Mouse (Mus musculus) urinary bladder, postnatal 25 days (tissue): ENCODE measurements around the gene Chil1.

Source experiments
- DNase-seq: peaks from one replicate; pipeline ENCODE4 v3.0.0; 2022; ENCODE audit warnings: low spot score

Gene Chil1

GRCm38 (mm10) chr1:134168985-134169697, 12.8 kb upstream of the Chil1 start:
- no peak for DNase-seq

DNA sequence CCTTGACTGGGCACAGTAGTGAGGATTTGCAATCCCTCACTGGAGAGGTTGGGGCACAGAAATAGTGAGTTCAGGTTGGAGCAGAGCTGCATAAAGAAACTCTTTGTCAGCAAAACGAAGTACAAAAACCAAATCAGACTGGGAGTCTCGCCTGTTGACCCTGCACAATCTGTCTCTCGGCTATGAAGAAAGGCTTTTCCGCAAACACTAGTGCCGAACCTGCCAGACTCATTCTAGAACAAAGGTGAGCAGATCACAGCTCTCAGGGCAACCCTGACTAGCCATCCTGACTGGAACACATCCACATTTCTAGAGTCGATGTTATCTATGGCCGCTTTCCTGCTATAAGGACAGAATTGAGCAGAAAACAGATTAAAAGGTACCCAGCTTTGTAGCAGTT, 8.9 kb upstream of the Chil1 start:
- no peak for DNase-seq

DNA sequence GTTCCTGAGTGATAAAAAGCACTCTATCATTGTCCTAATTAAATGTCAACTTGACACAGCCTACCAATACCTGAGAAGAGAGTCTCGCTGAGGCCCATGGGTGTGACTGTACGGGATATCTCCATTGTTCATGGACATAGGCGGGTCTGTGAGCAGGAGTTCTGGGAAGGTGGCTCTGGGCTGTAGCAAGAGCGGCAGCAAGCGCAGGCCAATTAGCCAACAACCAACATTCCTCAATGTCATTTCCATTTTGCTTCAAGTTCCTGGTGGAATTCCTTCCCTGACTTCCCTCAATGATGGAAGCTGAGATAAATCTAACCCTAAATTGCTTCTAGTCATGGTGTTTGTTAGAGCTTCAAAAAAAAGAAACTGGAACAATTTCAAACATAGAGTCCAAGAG, 4.0 kb upstream of the Chil1 start:
- DNase-seq: no peak

DNA sequence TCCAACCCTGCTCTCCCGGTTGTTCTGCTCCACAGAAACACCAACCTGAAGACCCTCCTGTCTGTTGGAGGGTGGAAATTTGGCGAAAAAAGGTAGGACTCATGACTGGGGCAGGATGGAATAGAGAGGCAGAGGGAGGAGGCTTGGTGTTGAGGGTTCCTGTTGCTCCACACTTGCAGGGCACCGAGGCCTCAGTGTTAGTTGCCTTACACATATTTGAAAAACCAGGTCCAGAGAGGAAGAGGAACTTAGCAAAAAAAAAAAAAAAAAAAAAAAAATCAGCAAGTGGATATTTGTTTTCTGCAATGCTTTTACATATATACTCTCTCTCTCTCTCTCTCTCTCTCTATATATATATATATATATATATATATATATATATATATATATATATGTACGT, 2.1 kb downstream of the Chil1 start:
- no peak for DNase-seq

- no peak for DNase-seq
Measured at GRCm38 (mm10) chr1:134188217-134188616, 6.2 kb downstream of the Chil1 start.

DNA sequence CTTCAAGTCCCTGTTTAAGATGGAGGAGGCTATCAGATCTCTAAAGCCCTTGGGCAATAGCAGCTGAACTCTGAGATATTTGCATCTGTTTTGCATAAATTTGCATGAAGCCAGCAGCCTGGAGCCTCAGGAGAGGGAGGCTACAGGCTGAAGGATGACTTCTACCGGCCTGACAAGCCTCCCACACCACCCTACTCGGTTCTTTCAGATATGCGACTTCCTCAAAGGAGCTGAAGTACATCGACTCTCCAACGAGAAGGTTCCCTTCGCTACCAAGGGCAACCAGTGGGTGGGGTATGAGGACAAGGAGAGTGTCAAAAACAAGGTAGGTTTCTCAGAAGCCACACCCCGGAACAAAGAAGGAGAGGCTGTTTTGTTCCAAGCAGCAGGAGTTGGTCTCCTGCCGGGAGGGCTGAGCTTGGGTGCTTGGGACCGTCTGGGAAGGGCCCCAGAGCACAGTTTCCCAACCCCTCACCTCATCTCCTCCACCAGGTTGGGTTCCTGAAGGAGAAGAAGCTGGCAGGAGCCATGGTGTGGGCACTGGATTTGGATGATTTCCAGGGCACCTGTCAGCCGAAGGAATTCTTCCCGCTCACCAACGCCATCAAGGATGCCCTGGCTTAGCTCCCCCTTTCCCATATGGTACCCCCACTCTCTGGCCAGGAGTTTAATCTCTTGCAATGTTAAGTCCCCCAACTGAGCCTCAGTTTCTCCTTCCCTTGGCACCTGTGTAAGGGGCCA, 7.2 kb downstream of the Chil1 start:
- DNase-seq: no peak

DNA sequence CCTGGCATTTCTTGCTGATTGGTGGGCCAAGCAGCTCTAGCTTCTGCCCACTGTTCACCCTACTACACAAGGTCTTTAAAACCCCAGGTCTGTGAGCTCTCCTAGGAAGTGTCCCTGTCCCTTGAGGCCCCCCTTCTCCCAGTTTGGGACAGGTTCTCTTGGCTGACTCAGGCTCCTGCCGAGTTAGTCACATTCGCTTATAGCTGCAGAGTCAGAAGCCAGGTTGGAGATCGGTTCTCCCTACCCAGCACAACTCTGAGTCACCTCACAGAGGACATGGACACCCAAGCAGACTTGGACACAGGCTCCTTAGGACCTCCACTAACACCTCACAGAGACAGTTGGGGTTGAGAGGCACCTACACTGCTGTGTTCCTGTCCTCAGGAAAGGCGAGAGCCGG, 9.2 kb downstream of the Chil1 start:
- DNase-seq: no peak

- DNase-seq: no peak
Measured at GRCm38 (mm10) chr1:134192024-134192423, 10.0 kb downstream of the Chil1 start.

DNA sequence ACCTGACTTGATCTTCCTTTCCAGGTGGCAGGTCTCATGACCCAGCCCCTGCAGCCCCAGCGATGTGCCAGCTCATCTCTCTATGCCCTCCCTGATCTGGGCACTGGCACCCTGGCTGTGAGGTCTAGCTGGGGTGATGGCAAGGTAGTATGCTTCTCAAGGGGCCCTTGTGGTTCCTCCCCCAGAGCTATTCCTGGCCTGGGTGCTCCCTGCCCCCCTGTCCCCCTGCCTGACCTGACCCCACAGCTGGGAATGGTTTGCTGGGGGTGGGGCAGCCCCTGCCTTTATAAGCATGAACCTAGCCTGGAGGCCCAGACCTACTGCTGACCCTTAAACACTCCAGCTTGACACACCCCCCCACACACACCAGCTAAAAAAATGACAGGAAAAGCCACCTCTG, 11.2 kb downstream of the Chil1 start, which contains the start of gene Mybph:
Gene Mybph (plus strand): TSS at position 323 of the 400 bp plus-strand sequence.
- DNase-seq: no peak

DNA sequence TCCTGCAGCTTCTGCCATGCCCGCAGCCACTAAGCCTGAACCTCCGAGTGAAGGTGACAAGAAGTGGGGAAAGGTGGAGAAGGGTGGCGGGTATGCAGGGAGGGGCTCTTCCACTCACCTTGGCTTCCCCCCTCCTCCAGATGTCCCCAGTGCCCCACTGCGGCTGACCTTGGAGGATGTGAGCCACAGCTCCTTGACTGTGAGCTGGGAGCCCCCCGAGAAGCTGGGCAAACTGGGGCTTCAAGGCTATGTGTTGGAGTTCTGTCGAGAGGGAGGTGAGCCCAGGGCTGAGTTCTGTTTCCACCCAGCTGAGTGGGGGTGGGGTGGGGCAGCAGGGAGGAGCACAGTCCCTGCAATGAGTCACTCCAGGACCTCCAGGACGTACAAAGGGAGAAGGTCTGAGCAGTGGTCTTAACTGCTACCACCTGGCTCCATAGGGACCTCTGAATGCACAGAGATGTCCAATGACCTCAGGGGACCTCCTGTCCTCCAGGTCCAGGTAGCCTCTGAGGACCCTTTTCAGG, 11.8 kb downstream of the Chil1 start:
- DNase-seq: no peak

- no peak for DNase-seq
Measured at GRCm38 (mm10) chr1:134194298-134195022, 12.5 kb downstream of the Chil1 start.

GRCm38 (mm10) chr1:134195117-134195516, 13.1 kb downstream of the Chil1 start:
- no peak for DNase-seq

- no peak for DNase-seq
Measured at GRCm38 (mm10) chr1:134195571-134195970, 13.6 kb downstream of the Chil1 start.

GRCm38 (mm10) chr1:134195979-134196378, 14.0 kb downstream of the Chil1 start:
- DNase-seq: no peak

DNA sequence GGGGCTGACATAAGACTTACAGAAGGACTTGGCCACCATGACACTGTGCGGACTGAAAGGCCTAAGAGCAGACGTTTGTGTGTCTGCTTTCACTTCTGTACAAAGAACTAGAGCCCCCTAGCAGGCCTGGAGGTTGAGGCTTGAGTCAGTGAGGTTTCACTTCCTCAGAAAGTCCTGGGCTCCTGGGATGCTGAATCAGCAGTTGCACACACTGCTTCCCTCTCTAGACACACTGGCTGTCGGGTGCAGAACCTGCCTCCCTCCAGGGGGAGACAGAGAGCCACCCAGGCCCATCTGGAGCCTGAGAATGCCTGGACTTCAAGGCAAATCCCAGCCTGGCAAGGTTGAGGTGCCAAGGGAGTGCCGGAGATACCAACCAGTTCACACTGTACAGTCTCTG, 14.4 kb downstream of the Chil1 start:
- DNase-seq: peak; percentile 72

DNA sequence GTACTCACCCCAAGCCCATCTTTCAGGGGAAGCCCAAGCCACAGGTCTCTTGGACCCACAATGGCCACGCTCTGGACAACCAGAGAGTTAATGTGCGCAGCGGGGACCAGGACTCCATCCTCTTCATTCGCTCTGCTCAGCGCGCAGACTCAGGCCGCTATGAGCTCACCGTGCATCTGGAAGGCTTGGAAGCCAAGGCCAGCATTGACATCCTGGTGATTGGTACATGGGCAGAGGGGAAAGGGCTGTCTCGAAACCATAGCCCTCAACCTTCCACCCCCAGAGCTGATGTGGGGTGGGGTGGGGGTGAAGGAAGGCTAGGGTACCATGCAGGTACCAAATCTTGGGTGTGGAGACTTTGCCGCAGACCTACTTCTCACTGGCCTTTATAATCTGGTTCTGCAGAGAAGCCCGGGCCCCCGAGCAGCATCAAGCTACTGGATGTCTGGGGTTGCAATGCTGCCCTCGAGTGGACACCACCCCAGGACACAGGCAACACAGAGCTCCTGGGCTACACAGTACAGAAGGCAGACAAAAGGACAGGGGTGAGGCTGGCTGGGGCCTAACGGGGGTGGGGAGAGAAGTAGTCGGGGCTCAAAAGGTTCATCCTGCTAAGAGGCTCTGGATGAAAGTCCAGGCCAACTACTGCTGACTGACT, 15.5 kb downstream of the Chil1 start:
- no peak for DNase-seq

GRCm38 (mm10) chr1:134198197-134198995, 16.4 kb downstream of the Chil1 start:
- no peak for DNase-seq

- DNase-seq: no peak
Measured at GRCm38 (mm10) chr1:134200481-134200880, 18.5 kb downstream of the Chil1 start.

DNA sequence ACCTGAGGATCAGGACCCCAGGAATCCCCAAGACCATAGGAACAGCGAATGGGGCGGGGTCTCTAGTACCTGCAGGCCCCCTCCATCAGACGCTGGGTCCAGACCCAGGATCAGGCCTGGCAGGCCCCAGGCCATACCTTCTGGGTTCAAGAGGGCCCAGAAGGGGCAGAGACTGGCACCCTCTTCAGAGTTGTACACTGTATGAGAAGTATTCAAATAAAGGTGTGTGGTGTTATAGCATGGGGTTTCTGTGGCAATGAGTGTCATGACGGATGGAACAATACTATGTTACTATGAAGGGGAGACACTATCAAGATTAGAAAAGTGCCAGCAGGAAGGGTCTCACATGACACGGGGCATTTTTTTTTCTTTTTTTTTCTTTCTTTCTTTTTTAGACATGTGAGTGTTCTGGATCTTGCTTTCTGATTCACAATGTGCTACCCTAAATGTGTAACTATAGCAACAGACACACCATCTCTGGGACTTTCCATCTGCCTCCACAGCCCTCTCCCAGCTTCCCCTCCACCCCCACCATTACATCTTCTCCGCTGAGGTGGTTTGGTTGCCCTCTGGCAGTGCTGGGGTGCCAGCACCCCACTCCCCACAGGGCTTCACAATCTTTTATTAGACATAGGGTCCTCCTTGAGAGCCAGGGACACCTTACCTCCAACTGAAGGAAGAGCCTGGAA, 19.2 kb downstream of the Chil1 start:
- DNase-seq: no peak

- DNase-seq: peak; percentile 62
Measured at GRCm38 (mm10) chr1:134201751-134202420, 19.9 kb downstream of the Chil1 start.
